Mouse (Mus musculus): ENCODE measurements around the gene Gm10273. TPM values are rescaled to one million over a fixed set of nuclear protein-coding genes. Genes with fewer than 3 reads are reported as not detected.

Gm10273 gene
- polyA plus RNA-seq, 1 experiment = 4.5 TPM

DNA sequence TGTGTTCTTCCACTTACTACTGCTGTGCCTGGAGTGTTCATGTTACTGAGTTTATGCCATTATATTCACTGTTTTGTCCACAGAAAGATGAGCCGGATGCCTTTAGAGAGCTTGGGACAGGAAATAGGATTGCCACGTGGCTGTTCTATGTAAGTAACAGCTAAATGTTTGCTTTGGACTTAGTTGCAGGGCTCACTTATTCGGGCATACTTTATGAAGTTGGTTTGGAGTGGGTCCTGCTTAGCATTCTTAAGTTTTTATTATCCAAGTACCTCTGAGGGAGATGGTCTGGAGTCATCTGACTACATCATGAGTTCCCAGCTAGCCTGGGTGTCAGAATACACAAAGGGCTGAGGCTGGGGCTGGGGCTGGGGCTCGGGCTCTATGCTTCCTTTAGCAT lies 28.2 kb upstream of the Gm10273 start:
- H3K79me2 ChIP-seq (ENCODE audit: control insufficient read depth, insufficient read depth) = no peaks in the 10 kb centered on the region
- no peaks in the 10 kb centered on the region for H3K27me3 ChIP-seq (ENCODE audit: control insufficient read depth, insufficient read depth, insufficient read length)
- H3K36me3 ChIP-seq (ENCODE audit: control insufficient read depth, insufficient read depth) = peaks cover 96% of the 10 kb centered on the region
- no peak overlapping the region for H3K4me3 ChIP-seq (ENCODE audit: insufficient read depth, poor library complexity, severe bottlenecking)
- H3ac ChIP-seq (ENCODE audit: control insufficient read depth, insufficient read length, low read depth) = no peak overlapping the region
- no peaks in the 10 kb centered on the region for H3K79me3 ChIP-seq (ENCODE audit: low read depth)
- TF ChIP-seq MYOD1 (IDR thresholded peaks at IDR 0.05; ENCODE audit: control insufficient read depth, insufficient read length, low read depth) = no peak
- no peak for TF ChIP-seq MAX (IDR thresholded peaks at IDR 0.05)
- TF ChIP-seq MYOG (IDR thresholded peaks at IDR 0.05; ENCODE audit: control insufficient read depth, extremely low read depth, insufficient read length) = no peak
- no peak for TF ChIP-seq USF1 (IDR thresholded peaks at IDR 0.05; ENCODE audit: low read depth)
- TF ChIP-seq CTCF (IDR thresholded peaks at IDR 0.05; ENCODE audit: control insufficient read depth, insufficient read depth, insufficient read length) = no peak
- TF ChIP-seq FOSL1 (IDR thresholded peaks at IDR 0.05; ENCODE audit: insufficient read depth, low read length, poor library complexity, severe bottlenecking) = no peak
- no peak for TF ChIP-seq CEBPB (IDR thresholded peaks at IDR 0.05; ENCODE audit: low read depth)

DNA sequence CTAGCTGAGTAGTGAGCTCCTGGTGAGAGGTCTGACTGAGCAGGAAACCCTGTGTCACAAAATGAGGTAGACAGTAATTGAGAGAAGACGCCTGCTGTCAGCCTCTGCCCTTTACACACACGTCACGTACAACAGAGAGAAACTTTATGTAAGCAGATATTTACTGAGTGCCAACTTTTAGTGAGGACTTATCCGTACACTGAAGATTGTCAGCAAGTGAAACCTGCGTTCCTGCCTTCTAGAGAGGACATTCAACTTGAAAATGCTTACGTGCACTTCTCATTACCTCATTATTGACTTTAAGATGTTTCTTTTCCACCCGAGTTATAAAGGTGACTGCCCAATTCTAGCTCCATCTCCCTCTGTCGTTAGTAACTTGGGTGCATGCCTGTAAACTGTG lies 26.7 kb upstream of the Gm10273 start:
- no peaks in the 10 kb centered on the region for H3K27me3 ChIP-seq (ENCODE audit: control insufficient read depth, insufficient read depth, insufficient read length)
- H3K79me2 ChIP-seq (ENCODE audit: control insufficient read depth, insufficient read depth) = no peaks in the 10 kb centered on the region
- peaks cover 96% of the 10 kb centered on the region for H3K36me3 ChIP-seq (ENCODE audit: control insufficient read depth, insufficient read depth)
- no peak overlapping the region for H3K4me3 ChIP-seq (ENCODE audit: insufficient read depth, poor library complexity, severe bottlenecking)
- TF ChIP-seq MYOG (IDR thresholded peaks at IDR 0.05; ENCODE audit: control insufficient read depth, extremely low read depth, insufficient read length) (no peak), MYOD1 (IDR thresholded peaks at IDR 0.05; ENCODE audit: control insufficient read depth, insufficient read length, low read depth) (no peak), MAX (IDR thresholded peaks at IDR 0.05) (no peak), FOSL1 (IDR thresholded peaks at IDR 0.05; ENCODE audit: insufficient read depth, low read length, poor library complexity, severe bottlenecking) (no peak)
- no peaks in the 10 kb centered on the region for H3K79me3 ChIP-seq (ENCODE audit: low read depth)
- H3ac ChIP-seq (ENCODE audit: control insufficient read depth, insufficient read length, low read depth) = no peak overlapping the region

DNA sequence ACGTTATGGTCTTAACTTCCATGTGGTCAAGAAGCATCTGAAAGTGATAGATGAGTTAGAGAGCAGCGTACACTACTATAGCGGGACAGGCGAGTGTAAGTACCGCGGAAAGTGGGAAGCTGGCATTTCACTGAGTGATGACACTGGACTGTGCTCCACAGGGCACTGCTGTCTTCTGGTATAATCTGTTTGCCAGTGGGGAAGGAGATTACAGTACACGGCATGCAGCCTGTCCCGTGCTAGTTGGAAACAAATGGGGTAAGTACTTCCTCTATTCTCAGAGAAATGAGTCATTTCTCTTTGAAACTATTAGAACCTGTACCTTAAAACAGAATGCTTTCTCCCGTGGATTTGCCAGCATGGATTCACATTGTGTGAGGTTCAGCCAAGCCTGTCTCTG lies 26.0 kb upstream of the Gm10273 start:
- H3K36me3 ChIP-seq (ENCODE audit: control insufficient read depth, insufficient read depth) = peaks cover 93% of the 10 kb centered on the region
- TF ChIP-seq MYOD1 (IDR thresholded peaks at IDR 0.05; ENCODE audit: control insufficient read depth, insufficient read length, low read depth) (no peak), MYOG (IDR thresholded peaks at IDR 0.05; ENCODE audit: control insufficient read depth, extremely low read depth, insufficient read length) (no peak), MAX (IDR thresholded peaks at IDR 0.05) (no peak), CTCF (IDR thresholded peaks at IDR 0.05; ENCODE audit: control insufficient read depth, insufficient read depth, insufficient read length) (no peak), CEBPB (IDR thresholded peaks at IDR 0.05; ENCODE audit: low read depth) (no peak), USF1 (IDR thresholded peaks at IDR 0.05; ENCODE audit: low read depth) (no peak), FOSL1 (IDR thresholded peaks at IDR 0.05; ENCODE audit: insufficient read depth, low read length, poor library complexity, severe bottlenecking) (no peak)
- H3K27me3 ChIP-seq (ENCODE audit: control insufficient read depth, insufficient read depth, insufficient read length) = no peaks in the 10 kb centered on the region
- no peaks in the 10 kb centered on the region for H3K79me3 ChIP-seq (ENCODE audit: low read depth)
- no peaks in the 10 kb centered on the region for H3K79me2 ChIP-seq (ENCODE audit: control insufficient read depth, insufficient read depth)
- no peak overlapping the region for H3ac ChIP-seq (ENCODE audit: control insufficient read depth, insufficient read length, low read depth)
- H3K4me3 ChIP-seq (ENCODE audit: insufficient read depth, poor library complexity, severe bottlenecking) = no peak overlapping the region

DNA sequence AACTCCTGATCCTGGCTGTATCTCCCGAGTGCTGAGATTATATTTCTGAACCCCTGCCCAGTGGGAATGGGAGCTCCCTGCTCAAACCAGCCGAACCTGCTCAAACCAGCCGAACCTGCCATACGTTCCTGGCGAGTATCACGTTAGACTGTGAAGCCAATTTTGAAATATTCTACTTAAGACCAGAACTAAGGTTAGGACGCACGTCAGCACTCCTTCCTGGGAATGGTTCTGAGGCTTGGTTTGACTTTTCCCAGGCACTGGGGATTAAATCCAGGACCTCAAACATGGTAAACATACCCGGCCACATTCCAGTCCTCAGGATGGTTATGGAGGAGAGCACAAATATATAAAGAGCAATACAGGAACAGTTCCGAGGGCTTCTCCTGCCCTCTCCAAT lies 17.5 kb upstream of the Gm10273 start:
- Histone ChIP-seq H3K79me3 (ENCODE audit: low read depth) (no peaks in the 10 kb centered on the region), H3K27me3 (ENCODE audit: control insufficient read depth, insufficient read depth, insufficient read length) (no peaks in the 10 kb centered on the region), H3ac (ENCODE audit: control insufficient read depth, insufficient read length, low read depth) (no peak overlapping the region), H3K36me3 (ENCODE audit: control insufficient read depth, insufficient read depth) (peaks cover 18% of the 10 kb centered on the region), H3K4me3 (ENCODE audit: insufficient read depth, poor library complexity, severe bottlenecking) (no peak overlapping the region), H3K79me2 (ENCODE audit: control insufficient read depth, insufficient read depth) (no peaks in the 10 kb centered on the region)
- TF ChIP-seq FOSL1 (IDR thresholded peaks at IDR 0.05; ENCODE audit: insufficient read depth, low read length, poor library complexity, severe bottlenecking) (no peak), CTCF (IDR thresholded peaks at IDR 0.05; ENCODE audit: control insufficient read depth, insufficient read depth, insufficient read length) (no peak), CEBPB (IDR thresholded peaks at IDR 0.05; ENCODE audit: low read depth) (no peak), MAX (IDR thresholded peaks at IDR 0.05) (no peak), USF1 (IDR thresholded peaks at IDR 0.05; ENCODE audit: low read depth) (no peak), MYOD1 (IDR thresholded peaks at IDR 0.05; ENCODE audit: control insufficient read depth, insufficient read length, low read depth) (no peak), MYOG (IDR thresholded peaks at IDR 0.05; ENCODE audit: control insufficient read depth, extremely low read depth, insufficient read length) (no peak)

DNA sequence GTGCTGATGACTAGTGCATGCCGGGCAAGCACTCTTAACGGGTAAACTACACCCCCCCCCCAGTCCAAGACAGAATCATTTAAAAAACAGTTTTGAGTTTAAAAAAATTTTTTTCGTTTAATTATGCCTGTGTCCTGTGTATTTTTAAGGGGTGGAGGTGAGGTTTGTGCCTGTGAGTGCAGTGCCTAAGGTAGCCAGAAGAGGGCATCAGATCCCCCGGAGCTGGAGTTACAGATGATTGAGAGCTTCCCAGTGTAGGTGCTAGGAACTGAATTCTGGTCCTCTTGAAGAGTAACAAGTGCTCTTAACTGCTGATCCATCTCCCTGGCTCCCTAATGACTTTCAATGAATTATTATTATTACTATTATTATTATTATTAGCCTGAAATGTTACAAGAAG lies 16.7 kb upstream of the Gm10273 start:
- Histone ChIP-seq H3K36me3 (ENCODE audit: control insufficient read depth, insufficient read depth) (peaks cover 10% of the 10 kb centered on the region), H3K27me3 (ENCODE audit: control insufficient read depth, insufficient read depth, insufficient read length) (no peaks in the 10 kb centered on the region), H3K79me2 (ENCODE audit: control insufficient read depth, insufficient read depth) (no peaks in the 10 kb centered on the region), H3K79me3 (ENCODE audit: low read depth) (no peaks in the 10 kb centered on the region), H3K4me3 (ENCODE audit: insufficient read depth, poor library complexity, severe bottlenecking) (no peak overlapping the region), H3ac (ENCODE audit: control insufficient read depth, insufficient read length, low read depth) (no peak overlapping the region)
- TF ChIP-seq MAX (IDR thresholded peaks at IDR 0.05) = no peak
- no peak for TF ChIP-seq MYOD1 (IDR thresholded peaks at IDR 0.05; ENCODE audit: control insufficient read depth, insufficient read length, low read depth)
- TF ChIP-seq MYOG (IDR thresholded peaks at IDR 0.05; ENCODE audit: control insufficient read depth, extremely low read depth, insufficient read length) = no peak
- no peak for TF ChIP-seq USF1 (IDR thresholded peaks at IDR 0.05; ENCODE audit: low read depth)
- no peak for TF ChIP-seq CTCF (IDR thresholded peaks at IDR 0.05; ENCODE audit: control insufficient read depth, insufficient read depth, insufficient read length)
- TF ChIP-seq CEBPB (IDR thresholded peaks at IDR 0.05; ENCODE audit: low read depth) = no peak
- TF ChIP-seq FOSL1 (IDR thresholded peaks at IDR 0.05; ENCODE audit: insufficient read depth, low read length, poor library complexity, severe bottlenecking) = no peak

DNA sequence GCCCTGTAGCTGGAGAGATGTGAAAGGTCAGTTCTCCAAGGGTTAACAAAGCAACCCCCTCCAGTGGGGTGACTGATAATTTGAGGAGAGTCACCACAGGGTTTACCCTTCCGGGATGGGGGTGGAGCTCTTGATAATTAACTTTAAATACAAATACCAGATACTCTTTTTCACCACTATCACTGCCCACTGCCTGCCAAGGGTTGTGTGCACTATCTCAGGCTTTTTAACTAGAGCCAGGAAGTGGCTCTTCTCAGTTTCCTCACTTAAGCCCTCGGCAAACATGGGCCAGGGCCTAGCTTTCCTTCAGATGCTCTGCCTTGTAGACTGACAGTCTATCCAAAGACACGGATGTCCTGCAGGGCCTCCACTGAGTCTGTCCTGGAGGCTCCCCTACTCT lies 15.5 kb upstream of the Gm10273 start:
- H3K36me3 ChIP-seq (ENCODE audit: control insufficient read depth, insufficient read depth) = peaks cover 6% of the 10 kb centered on the region
- no peak overlapping the region for H3ac ChIP-seq (ENCODE audit: control insufficient read depth, insufficient read length, low read depth)
- no peaks in the 10 kb centered on the region for H3K27me3 ChIP-seq (ENCODE audit: control insufficient read depth, insufficient read depth, insufficient read length)
- no peaks in the 10 kb centered on the region for H3K79me3 ChIP-seq (ENCODE audit: low read depth)
- H3K4me3 ChIP-seq (ENCODE audit: insufficient read depth, poor library complexity, severe bottlenecking) = no peak overlapping the region
- TF ChIP-seq MYOD1 (IDR thresholded peaks at IDR 0.05; ENCODE audit: control insufficient read depth, insufficient read length, low read depth) (no peak), FOSL1 (IDR thresholded peaks at IDR 0.05; ENCODE audit: insufficient read depth, low read length, poor library complexity, severe bottlenecking) (no peak), CEBPB (IDR thresholded peaks at IDR 0.05; ENCODE audit: low read depth) (no peak), MAX (IDR thresholded peaks at IDR 0.05) (no peak), MYOG (IDR thresholded peaks at IDR 0.05; ENCODE audit: control insufficient read depth, extremely low read depth, insufficient read length) (no peak), USF1 (IDR thresholded peaks at IDR 0.05; ENCODE audit: low read depth) (no peak), CTCF (IDR thresholded peaks at IDR 0.05; ENCODE audit: control insufficient read depth, insufficient read depth, insufficient read length) (no peak)
- no peaks in the 10 kb centered on the region for H3K79me2 ChIP-seq (ENCODE audit: control insufficient read depth, insufficient read depth)

All from C2C12 (cell line).